Mouse (Mus musculus) c-Kit-negative CD71-positive TER-119-positive erythroid progenitor cells, embryonic 14.5 days (primary cell): Measurements from ENCODE around the gene Bmp2k.

Source experiments
- DNase-seq: peaks from one replicate; pipeline ENCODE4 v3.0.0-alpha.2; 2013; ENCODE audit warnings: low read depth, low spot score

Bmp2k gene

DNA sequence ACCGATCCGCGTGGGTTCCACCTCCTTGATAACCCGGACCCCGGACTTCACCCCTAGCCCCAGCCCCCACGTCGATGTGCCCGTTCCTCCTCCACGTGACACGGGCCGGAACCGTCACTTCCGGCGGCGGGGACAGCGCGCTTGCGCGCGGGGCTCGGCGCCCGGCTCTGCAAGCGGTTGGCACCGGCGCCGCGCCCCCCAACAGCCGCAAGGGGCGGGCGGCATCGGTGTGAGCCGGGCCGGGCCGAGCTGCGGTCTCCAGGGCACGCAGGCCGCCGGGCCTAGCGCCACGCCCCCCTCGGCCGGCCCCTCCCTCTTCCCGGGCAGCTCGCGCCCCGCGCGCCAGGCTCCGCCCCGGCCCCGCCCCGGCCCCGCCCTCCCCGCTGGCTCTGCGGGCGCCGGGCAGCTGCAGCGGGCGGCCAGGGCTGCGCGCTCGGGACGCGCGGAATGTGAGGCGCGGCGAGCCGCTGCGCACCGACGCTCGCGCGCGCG is at the start of gene Bmp2k:
Gene Bmp2k (plus strand): TSS at position 380 of the 492 bp plus-strand sequence.
- DNase-seq, result peak; percentile 84

DNA sequence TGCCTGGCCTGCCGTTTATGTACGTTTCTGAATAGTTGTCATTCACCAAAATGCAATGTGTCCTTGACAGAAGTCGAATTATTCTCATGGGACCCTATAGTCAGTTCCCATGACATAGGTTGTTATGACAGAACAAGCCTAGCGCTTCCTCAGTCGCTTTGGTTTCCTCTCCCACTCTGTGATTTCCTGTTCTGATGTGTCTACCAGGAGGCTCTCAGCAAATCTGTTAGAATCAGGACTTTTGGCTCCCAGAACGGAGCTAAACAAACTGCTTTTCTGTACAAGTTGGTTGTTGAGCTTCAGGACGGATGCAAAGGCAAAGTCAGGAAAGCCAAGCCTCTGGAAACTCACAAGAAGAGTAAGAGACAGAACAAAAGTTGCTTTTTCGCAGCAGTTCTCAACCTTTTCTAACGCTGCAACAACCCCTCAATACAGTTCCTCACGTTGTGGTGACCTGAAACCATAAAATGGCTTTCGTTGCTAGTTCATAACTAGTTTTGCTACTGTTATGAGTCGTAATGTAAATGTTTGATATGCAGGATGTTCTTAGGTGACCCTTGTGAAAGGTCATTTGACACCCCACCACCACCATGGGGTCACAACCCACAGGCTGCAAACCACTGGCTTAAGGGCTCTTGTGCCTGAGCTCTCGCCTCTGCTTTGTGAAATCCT is 48.5 kb upstream of the Bmp2k start:
- no peak for DNase-seq

DNA sequence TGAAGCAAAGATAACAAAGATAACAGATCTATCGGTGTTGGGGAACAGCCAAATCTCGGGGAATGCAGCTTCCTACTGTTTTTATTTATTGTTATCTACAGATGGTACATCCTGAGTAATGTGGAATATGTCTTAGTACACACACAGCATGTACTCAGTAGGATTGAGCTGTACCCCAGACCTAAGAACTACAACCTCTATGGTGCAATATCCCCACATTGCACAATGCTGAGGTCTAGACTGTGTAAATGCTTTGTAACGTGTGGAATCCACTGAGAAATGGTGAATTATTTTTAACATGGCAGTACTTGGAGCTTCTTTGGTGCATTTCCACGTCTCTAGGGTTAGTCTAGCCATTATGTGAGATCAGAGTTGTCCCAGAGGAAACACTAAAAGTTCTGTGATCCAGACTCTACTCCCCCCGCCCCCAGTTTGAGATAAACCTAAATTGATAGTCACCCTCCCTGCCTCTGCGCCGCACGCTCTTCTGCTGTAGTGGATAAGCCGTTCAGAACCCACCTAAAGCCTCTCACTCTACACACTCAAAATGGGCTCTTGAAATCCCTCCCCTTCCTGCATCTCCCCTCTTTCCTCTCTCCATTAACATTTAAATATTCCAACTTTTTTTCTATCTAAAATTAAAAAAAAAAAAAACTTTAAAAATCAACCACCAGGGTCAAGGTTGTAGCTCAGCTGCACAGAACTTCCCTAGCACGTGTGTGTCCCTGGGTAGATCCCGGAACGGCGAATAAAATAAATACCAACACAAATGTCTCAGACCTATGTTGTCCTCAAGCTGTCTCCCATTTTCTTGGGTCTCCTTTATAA is 47.4 kb upstream of the Bmp2k start:
- peak; percentile 61 for DNase-seq

DNA sequence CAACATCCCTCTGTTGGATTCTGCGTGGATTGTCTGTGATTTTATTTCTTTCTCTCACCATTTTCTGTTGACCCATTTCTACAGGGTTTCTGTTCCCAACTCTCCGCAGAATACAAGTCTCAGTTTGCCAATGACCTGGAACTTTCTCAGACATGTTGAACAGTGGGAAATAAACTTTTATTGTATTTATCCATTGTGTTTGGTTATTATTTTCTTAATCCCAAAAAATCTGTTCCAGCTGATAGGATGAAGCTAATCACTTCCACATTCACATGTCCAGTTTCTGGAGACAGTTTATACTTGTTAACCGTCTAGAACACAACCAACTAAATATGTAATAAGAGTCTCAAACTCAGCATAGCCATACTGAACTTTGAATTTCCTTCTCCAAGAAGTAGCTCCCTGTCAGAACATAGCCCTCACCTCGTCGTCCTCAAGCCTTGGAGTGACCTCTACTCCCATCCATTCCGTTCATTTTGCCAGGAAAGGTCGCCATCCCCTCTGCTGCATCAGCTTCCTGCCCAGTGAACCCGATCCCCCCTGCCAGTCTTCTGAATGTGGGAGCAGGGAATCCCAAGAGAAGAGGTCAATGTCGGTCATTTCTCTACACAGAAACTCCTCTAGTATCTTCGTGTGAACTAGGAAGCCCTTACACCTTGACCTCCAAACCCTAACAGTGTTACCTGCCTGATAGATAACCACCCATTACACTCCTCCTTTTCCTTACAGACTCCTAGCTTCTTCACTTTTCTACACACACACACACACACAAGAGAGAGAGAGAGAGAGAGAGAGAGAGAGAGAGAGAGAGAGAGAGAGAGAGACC is 46.6 kb upstream of the Bmp2k start:
- DNase-seq, result no peak

DNA sequence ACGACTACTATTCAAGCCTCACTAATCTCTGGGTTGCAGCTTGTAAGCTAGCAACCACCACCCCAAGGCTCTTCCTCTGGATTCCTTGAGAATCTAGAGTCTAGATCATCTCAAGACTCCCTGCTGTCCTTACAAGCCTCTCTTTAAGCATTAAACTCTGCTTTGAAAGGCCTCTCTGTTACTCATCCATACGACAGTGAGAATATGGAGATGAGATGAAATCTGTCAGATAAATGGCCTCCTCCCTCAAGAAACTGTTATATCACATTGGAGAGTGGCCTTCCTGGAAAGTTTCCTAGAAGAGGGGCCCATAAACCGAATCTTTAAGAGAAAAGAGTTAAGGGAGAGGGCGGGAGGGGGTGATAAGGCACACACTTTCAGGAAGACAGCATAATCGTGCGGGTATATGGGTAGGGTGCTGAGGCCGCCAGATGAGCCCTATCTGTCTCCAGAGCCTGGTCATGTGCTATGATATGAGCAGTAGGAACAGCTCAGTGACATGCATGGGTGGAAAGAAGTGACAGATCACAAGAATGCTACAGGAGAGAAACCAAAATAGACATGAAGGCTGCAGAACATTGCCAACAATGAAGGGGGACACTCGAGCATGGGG is 45.9 kb upstream of the Bmp2k start:
- DNase-seq, result peak; percentile 84

DNA sequence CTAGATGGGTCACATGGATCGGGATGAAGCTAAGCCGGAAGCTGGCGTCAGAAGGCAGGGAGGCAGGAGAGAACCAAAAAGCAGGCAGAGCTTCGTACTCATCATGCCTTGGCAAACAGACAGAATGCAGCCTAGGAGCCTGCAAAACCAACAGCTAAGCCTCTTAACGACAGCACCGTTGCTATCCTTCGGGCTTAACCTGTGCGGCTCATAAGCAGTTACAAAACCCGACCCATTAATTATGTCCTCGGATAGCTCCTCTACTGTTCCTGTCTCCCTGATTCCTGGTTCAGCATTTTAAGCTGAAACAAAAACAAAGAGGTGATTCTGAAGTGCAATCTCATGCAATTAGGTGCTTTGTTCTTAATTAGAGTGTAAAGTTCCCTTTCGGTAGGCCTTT is 43.4 kb upstream of the Bmp2k start:
- no peak for DNase-seq

DNA sequence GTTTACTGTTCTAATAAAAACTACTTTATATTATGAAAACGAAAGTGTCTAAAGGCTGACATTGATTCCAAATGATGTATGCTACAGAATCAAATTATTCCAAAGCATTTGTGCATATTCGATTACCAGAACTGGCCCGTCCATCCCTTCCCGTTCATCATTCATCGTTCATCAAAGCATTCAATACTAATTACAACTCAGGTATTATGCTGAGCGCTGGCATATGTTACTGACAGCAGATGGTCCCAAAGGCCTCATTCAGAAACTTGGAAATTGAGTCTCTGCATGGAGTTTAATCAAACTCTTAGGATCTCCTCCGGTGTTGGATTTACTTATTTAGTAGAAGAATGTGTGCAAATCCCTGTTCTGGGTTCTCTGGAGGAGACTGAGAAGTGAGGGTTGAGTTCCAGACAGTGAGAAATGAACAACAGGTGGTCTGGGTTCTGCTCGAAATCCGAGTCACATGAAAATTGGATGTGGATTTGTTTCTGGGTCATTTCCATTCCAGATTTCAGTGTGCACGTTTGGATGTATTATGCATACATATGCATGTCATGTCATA is 42.9 kb upstream of the Bmp2k start:
- DNase-seq, result no peak

DNA sequence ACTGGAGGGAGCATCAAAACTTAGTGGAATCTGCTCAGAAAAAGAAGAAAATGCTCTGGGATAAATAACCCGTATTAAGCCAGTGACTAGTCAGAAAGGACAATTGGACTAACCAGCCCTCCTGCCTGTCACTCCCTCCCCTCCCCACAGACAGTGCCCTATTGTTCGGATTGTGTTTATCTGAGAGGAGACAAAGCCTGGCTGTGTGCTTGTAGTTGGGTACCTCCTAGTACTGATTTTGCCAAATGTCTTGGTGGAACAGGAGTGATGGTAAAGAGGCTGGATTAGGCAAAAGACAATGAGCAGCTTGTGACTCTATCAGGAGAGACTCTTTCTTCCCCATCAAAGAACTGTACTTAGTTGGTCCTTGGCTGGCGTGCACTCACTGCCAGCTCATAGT is 40.6 kb upstream of the Bmp2k start:
- no peak for DNase-seq

DNA sequence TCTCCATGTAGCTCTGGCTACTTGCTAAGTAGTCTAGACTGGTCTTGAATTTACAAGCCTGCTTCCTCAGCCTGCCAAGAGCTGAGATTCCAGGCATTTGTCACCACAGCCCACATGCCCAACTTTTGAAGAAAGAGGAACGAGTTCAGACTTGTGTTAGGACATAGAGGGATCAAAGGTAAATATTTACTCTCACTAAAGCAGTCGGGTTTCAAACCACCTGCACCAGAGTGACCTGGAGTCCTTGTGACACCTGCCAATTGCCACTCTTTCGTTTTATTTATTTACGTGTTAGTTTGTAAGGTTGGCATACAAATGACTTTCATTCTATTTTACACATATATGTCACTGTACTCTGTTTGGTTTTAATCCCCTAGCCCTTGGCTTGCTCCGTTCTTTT is 36.4 kb upstream of the Bmp2k start:
- DNase-seq, result no peak

DNA sequence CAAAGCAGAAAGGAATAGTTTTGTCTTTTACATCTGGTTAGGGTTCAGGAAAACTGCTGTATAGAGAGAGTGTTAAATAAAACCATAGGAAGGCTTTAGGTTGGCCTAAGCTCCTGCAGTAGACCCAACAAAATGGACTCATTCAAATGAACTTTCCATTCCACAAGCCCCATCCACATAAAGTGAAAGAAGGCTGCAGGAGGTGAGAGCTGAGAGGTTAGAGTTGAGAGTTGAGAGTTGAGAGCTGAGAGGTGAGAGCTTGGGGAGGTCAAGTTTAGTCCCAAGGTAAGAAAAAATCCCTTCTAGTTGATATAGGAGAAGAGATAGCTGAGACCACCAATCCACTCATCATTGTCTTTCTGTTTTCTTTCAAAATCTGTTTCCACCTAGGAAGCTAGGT is 35.6 kb upstream of the Bmp2k start:
- DNase-seq, result no peak

DNA sequence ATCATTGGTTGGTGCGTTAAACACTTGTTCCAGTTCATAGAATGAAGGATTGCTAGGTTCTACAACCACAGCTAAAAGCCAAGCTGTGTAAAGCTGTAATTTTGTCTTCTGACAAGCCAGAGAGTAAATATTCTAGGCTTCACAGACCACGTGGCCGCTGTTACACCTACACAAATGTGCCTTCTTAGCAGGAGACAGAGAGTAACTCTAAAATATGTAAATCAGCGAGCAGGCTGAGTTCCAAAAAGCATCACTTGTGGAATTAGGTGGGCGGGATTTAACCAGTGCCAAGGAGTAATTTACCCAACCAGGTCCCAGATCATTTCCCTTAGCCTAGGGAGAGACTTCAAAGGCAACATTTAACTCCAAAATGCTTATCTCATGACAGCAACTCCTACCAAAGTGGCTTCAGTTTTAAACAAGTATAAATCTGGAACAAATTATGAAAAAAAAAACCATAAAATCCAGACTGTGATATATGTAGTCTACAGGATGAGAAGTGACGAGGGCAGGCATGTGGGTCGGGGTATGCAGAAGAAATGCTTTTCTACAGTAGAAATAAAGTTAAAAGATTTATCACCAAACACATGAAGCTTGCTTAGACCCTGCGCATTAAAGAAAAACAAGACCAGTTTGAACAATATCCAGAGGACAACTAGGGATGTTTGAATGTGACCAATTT is 35.1 kb upstream of the Bmp2k start:
- DNase-seq, result no peak

DNA sequence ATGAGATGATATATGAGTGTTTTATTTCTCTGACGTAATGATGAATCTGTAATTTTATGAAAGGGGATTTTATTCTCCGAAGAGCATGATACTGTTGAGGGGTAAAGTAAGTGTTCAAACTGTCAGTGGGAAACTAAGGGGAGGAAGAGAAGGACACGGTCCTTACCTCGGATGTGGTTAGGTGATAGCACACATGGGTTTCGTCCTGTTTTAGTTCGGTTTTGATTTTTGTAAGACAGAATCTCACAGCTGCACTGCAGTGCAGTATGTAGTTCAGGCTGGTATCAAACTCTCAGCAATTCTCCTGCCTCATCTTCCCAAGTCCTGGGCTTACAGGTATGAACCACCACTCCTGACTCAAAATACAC is 34.6 kb upstream of the Bmp2k start:
- DNase-seq, result no peak

DNA sequence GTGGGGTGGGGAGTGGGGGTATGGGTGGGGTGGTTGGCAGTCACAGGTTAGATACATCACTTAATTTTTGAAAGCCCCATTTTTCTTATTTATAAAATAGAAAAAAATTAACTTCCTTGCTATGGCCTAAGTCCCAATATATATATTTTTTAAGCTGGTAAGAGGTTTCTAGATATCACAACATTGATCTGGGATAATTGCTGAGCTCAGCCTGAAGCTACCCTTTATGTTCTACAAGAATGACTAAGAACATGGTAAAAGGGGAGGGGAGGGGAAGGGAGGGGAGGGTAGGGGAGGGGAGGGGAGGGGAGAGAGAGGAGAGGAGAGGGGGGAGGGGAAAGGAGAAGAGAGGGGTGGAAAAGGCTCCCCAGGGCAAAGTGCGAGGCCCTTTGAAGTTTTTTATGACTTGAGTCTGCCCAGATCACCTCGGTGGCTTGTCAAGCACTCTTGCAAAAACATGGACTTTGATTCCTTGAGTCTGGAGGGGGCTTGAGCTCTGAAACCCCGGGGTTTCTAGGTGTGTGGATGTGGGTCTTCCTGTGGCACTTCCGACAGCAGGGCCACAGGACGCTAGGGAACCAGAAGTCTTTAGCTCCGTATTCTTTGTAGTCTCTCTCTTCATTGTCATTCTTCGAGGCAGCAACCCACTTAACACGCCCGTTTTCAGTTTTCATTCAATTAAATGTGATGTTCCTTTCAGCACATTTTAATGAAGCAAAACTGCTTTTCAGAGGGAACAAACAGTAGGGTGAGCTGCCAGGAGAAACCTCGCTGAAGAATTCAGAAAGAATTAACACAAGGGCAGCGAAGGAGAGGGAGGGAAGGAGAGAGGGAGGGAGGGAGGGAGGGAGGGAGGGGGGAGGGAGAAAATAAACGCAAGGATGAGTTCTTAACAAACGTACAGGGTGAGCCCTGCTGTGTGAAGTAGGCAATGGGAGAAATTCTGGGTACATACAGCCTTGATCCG is 33.1 kb upstream of the Bmp2k start:
- no peak for DNase-seq

DNA sequence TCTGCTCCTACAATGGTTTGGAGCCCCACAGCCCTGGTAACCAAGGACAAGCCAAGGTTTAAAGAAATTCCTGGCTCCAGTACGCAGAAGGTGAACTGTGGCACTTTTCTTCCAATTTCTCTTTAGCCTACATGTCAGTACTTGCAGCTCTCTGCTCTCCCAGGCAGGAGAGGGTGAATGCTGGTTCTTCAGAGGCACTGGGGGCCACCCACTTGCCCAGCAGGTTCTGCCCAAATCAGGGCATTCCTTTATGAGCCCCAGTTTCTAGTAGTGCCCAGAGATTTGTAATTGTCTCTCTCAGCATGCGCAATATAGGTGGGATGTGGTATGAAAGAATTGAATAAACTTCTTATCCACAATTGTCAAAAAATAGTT is 32.5 kb upstream of the Bmp2k start:
- no peak for DNase-seq

DNA sequence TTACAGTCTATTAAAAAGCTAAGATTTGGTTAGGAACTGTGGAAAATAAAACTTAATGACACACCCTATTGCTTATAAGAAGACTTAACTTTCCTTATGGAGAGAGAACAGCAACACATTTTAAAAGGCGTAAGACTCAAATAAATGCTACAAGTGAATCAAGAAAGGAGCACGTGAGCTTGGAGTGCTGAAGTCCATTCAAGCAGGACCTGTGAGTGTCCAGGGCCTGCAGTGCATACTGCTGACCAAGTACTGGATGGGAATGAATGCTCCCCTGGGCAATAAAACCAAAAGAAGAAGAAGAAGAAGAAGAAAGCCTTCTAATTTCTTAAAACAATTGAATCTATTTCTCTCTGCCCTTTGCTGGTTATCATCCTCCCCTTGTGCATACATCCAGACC is 32.0 kb upstream of the Bmp2k start:
- no peak for DNase-seq

DNA sequence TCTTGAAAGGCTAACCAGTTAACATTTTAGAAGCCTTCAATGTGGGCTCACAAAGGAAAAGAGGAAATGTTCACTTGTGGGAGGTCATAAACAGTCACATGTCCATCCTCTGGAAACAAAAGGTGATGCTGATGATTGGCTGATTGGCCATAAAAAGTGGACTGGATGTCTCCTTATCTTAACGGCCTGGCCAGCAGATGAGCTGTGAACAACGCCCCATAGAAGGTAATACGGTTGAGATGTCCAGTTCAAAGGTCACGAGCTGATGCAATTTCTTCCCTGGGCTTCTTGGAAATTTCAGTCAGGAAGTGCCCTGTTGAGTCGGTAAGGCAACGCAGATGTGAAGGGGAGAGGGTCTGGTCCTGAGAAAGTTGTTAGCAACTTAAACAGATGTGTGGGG is 28.9 kb upstream of the Bmp2k start:
- no peak for DNase-seq

DNA sequence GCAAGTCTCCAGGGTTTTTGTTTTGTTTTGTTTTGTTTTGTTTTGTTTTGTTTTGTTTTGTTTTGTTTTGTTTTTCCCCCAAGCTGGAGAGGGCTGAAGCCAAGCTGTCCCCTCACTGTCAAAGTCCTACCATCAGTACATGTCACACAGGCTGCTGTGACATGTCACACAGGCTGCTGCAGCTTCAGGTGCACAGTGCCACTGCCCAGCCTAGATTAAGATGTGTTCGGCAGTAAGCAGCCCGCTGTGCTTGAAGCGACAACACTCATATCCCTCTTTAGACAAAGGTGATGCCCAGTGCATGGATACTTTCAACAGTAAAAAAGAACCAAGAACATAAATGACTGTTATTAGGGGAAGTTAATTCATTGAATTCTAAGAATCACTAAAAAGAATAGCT is 28.5 kb upstream of the Bmp2k start:
- DNase-seq, result no peak

DNA sequence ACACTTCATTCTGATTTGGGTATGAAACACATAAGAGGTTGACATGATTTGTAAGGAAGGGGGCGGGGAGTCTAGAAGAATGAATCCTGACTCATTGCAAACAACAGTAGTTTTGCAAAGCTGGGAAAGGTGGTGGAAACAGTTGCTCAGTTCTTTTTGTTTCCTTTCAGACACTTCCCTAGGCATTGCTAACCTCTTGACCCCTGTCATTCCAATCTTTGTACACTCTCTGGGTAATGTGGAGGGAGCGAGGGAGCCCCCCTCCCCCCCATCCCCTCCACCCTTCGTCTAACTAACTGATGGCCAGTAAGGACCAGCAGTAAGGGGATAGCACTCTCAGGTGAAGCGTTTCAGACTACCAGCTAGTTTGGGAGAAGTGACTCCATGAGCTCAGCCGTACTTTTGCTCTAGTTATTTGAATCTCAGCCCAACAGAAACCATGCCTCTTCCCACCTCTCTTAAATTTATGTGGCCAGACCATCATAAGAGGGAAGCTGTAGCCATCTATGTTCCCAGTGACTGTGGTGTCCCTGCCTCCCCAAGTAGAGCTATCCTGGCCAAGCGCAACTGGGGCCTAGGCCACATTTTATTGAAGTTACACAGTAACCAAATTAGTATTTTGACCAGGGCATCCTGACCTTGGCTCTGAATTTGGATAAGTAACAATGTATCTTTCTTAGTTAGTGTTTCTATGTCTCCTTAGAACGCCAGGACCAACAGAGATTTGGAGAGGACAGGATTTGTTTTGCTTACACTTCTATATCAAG is 27.6 kb upstream of the Bmp2k start:
- no peak for DNase-seq

DNA sequence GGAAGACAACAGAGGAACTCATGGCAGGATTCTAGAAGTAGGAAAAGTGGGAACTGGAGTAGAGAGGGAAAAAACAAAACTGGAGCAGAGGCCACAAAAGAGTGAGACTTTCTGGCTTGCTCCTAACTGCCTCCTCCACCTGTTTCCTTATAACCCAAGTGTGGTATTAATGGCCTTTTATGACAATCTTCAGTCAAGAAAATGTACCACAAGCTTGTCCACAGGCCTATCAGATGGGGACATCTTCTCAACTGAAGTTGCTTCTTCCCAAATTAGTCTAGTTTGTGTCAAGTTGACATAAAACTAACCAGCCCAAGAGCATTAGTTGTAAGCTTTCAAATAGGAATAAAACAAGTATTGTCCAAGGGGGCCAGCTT is 27.0 kb upstream of the Bmp2k start:
- DNase-seq, result no peak
